Mouse (Mus musculus) hindbrain, embryonic 14.5 days (tissue): Measurements from ENCODE around the gene Trpm6. TPM values are rescaled to one million over a fixed set of nuclear protein-coding genes. Genes with fewer than 3 reads are reported as not detected.

ENCODE experiments used
- ATAC-seq: fragments of 200-750 bp; cut with Nextera tagmentation; 2 replicates; pipeline ENCODE4 v1.8.0; 2017; ENCODE audit warnings: moderate number of reproducible peaks, mild to moderate bottlenecking, moderate TSS enrichment, moderate library complexity; ENCODE audit not compliant: low FRiP score
- DNase-seq: peaks from one replicate; pipeline ENCODE4 v3.0.0-alpha.2; 2015; ENCODE audit warnings: low spot score
- H3K27ac ChIP-seq: fragments of 300-500 bp; sonication (generic); 2 replicates; pipeline ENCODE4 v1.5.1; 2014; ENCODE audit warnings: mild to moderate bottlenecking, moderate library complexity
- H3K27me3 ChIP-seq: fragments of 300-500 bp; sonication (generic); 2 replicates; pipeline ENCODE4 v1.6.1; 2014; ENCODE audit warnings: mild to moderate bottlenecking, low read length, mixed read lengths; ENCODE audit not compliant: control insufficient read depth, insufficient read depth
- H3K36me3 ChIP-seq: fragments of 300-500 bp; sonication (generic); replicated peaks from 2 replicates; pipeline ENCODE4 v1.6.1; 2014; ENCODE audit not compliant: control insufficient read depth, insufficient read depth
- H3K4me1 ChIP-seq: fragments of 300-500 bp; sonication (generic); replicated peaks from 2 replicates; pipeline ENCODE4 v1.6.1; 2014; ENCODE audit warnings: antibody characterized with exemption, low read length, mixed read lengths; ENCODE audit not compliant: control insufficient read depth, insufficient read depth
- H3K4me2 ChIP-seq: fragments of 300-500 bp; sonication (generic); replicated peaks from 2 replicates; pipeline ENCODE4 v1.6.1; 2014; ENCODE audit warnings: mild to moderate bottlenecking, moderate library complexity
- H3K4me3 ChIP-seq: fragments of 300-500 bp; sonication (generic); replicated peaks from 2 replicates; pipeline ENCODE4 v1.5.1; 2014; ENCODE audit warnings: mild to moderate bottlenecking, low read length
- H3K9ac ChIP-seq: fragments of 300-500 bp; sonication (generic); 2 replicates; pipeline ENCODE4 v1.6.1; 2014
- H3K9me3 ChIP-seq: fragments of 300-500 bp; sonication (generic); 2 replicates; pipeline ENCODE4 v1.6.1; 2016; ENCODE audit warnings: low read length; ENCODE audit not compliant: control insufficient read depth
- WGBS: fragments of 180-500 bp; shearing (Covaris S2); extraction: QIAGEN DNeasy Blood & Tissue Kit; methylation state at CpG from one replicate; pipeline ENCODE4 v1.1.7; 2014; 5-methylcytosine and 5-hydroxymethylcytosine counted together
- polyA plus RNA-seq: library from polyadenylated mRNA; unstranded; fragments of >200 nt; fragmentation: Nextera tagmentation; extraction: Ambion mirVana; gene quantifications from 2 replicates; pipeline ENCODE4 v1.2.1, GENCODE M21; 2014

The Trpm6 gene
- polyA plus RNA-seq, 1 experiment from 2014 or later, result 0.51 TPM

- no peak for DNase-seq
- Histone ChIP-seq H3K4me3 (no peak overlapping the region), H3K9ac (no peak overlapping the region), H3K36me3 (no peaks in the 10 kb centered on the region), H3K4me1 (no peaks in the 10 kb centered on the region), H3K4me2 (no peak overlapping the region), H3K27ac (no peak overlapping the region), H3K27me3 (no peaks in the 10 kb centered on the region), H3K9me3 (no peaks in the 10 kb centered on the region)
- peak; percentile 14; the same call in 1 of the 2 replicates for ATAC-seq
Measured at GRCm38 (mm10) chr19:18898238-18898637, 148.5 kb downstream of the Trpm6 start.

GRCm38 (mm10) chr19:18902041-18902693, 152.4 kb downstream of the Trpm6 start:
- no peak overlapping the region for H3K4me3 ChIP-seq
- H3K36me3 ChIP-seq, result no peaks in the 10 kb centered on the region
- H3K27ac ChIP-seq, result no peak overlapping the region
- H3K4me2 ChIP-seq, result no peak overlapping the region; the same call in 1 of the 2 replicates
- ATAC-seq (peak; percentile 46; the same call in 1 of the 2 replicates), DNase-seq (peak; percentile 47)
- H3K9me3 ChIP-seq, result no peaks in the 10 kb centered on the region
- no peaks in the 10 kb centered on the region for H3K4me1 ChIP-seq
- no peak overlapping the region for H3K9ac ChIP-seq
- no peaks in the 10 kb centered on the region for H3K27me3 ChIP-seq
- 55% methylated on average over 15 of the region's 15 CpGs for WGBS

- Histone ChIP-seq H3K27me3 (no peaks in the 10 kb centered on the region), H3K27ac (no peak overlapping the region), H3K36me3 (no peaks in the 10 kb centered on the region), H3K9me3 (no peaks in the 10 kb centered on the region), H3K4me2 (no peak overlapping the region; the same call in 1 of the 2 replicates), H3K4me3 (no peak overlapping the region), H3K4me1 (no peaks in the 10 kb centered on the region), H3K9ac (no peak overlapping the region)
- 65% methylated on average over 6 of the region's 6 CpGs for WGBS
- ATAC-seq (0 out of 2 replicates have a peak, but pooled peaks have one; percentile 26), DNase-seq (no peak)
Measured at GRCm38 (mm10) chr19:18902694-18903067, 152.9 kb downstream of the Trpm6 start.

GRCm38 (mm10) chr19:18905511-18905910, 155.7 kb downstream of the Trpm6 start:
- no peak overlapping the region for H3K4me3 ChIP-seq

GRCm38 (mm10) chr19:18909641-18910040, 159.9 kb downstream of the Trpm6 start:
- Histone ChIP-seq H3K9me3 (no peaks in the 10 kb centered on the region), H3K27ac (no peak overlapping the region), H3K9ac (no peak overlapping the region), H3K4me3 (no peak overlapping the region), H3K27me3 (no peaks in the 10 kb centered on the region), H3K4me2 (no peak overlapping the region), H3K4me1 (no peaks in the 10 kb centered on the region), H3K36me3 (no peaks in the 10 kb centered on the region)
- DNase-seq (no peak), ATAC-seq (peak; percentile 68; the same call in 1 of the 2 replicates)
- WGBS, result 60% methylated on average over 3 of the region's 3 CpGs

More at GRCm38 (mm10) chr19:18905511-18905910, 155.7 kb downstream of the Trpm6 start:
- ATAC-seq (no peak), DNase-seq (no peak)
- no peak overlapping the region for H3K27ac ChIP-seq
- H3K27me3 ChIP-seq, result no peaks in the 10 kb centered on the region
- no peak overlapping the region for H3K4me2 ChIP-seq
- H3K9ac ChIP-seq, result no peak overlapping the region
- no peaks in the 10 kb centered on the region for H3K4me1 ChIP-seq
- 74% methylated on average over 3 of the region's 3 CpGs for WGBS
- no peaks in the 10 kb centered on the region for H3K36me3 ChIP-seq
- no peaks in the 10 kb centered on the region for H3K9me3 ChIP-seq

DNA sequence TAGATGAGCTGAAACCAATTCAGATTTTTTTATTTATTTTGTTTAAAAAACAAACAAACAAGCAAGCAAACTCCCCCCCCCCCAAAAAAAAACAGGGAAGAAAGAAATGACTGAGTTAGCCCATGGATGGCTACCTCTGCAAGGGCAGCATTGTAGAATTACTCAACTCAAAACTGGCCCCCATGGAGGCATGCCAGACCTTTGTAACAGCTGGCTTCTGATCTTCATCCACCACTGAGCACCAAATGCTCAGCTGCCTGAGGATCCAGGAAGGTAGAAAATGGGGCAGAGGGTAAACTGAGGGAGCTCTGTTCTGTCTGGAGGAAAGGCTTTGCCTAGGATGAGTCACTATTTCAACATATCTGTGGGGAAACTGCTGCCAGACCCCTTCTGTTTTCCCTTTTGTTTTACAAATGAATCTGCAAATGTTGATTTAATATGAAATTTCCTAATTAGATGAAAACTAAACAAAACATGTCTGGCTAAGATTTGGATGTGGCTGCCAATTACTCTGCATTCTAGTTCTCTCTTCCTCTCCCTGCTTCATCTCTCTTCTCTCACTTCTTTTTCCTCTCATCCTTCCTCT, 162.1 kb downstream of the Trpm6 start:
- no peak for ATAC-seq

GRCm38 (mm10) chr19:18941391-18941790, 191.6 kb downstream of the Trpm6 start:
- H3K27me3 ChIP-seq, result no peaks in the 10 kb centered on the region
- 79% methylated on average over 6 of the region's 6 CpGs for WGBS
- ATAC-seq, result no peak
- no peak overlapping the region for H3K4me2 ChIP-seq
- H3K9me3 ChIP-seq, result no peaks in the 10 kb centered on the region
- no peak overlapping the region for H3K4me3 ChIP-seq
- no peak for DNase-seq
- no peak overlapping the region for H3K9ac ChIP-seq
- H3K36me3 ChIP-seq, result no peaks in the 10 kb centered on the region
- no peak overlapping the region for H3K27ac ChIP-seq
- no peaks in the 10 kb centered on the region for H3K4me1 ChIP-seq

More for the DNA sequence above, 162.1 kb downstream of the Trpm6 start:
- DNase-seq, result no peak
- no peak overlapping the region for H3K9ac ChIP-seq
- no peaks in the 10 kb centered on the region for H3K36me3 ChIP-seq
- H3K9me3 ChIP-seq, result no peaks in the 10 kb centered on the region
- H3K27ac ChIP-seq, result no peak overlapping the region
- H3K4me3 ChIP-seq, result no peak overlapping the region
- no peaks in the 10 kb centered on the region for H3K27me3 ChIP-seq
- no peak overlapping the region for H3K4me2 ChIP-seq
- H3K4me1 ChIP-seq, result no peaks in the 10 kb centered on the region

Other genes starting within 250 kb of the Trpm6 start
- 51.8 and 54.3 TPM in 2 replicates for gene Ostf1, start 118.2 kb upstream of the Trpm6 start, polyA plus RNA-seq
- gene Nmrk1, start 118.0 kb upstream of the Trpm6 start, polyA plus RNA-seq, result 6.2 and 6.6 TPM in 2 replicates
- 15.4 and 16.1 TPM in 2 replicates for gene Carnmt1, start 79.2 kb upstream of the Trpm6 start, polyA plus RNA-seq
- gene D030056L22Rik, start 36.8 kb upstream of the Trpm6 start, polyA plus RNA-seq, result 61.2 and 73.5 TPM in 2 replicates